Mouse (Mus musculus): ENCODE results near the gene Acpp.

GRCm38 (mm10) chr9:104338489-104339427 is 1.2 kb upstream of the Acpp start:
- TF ChIP-seq POLR2A (IDR thresholded peaks at IDR 0.05; ENCODE audit: control insufficient read depth, low read depth, low read length) (no peak), CTCF (IDR thresholded peaks at IDR 0.05; ENCODE audit: control insufficient read depth, insufficient read depth, insufficient replicate concordance, low read depth, low read length) (no peak)

All from testis, adult 2 months (tissue).